Comparison of ENCODE assay signal across 11 mouse cellular contexts in genomic region chr10:120429199-120429551, GRCm38 (mm10). TPM values are rescaled to one million over a fixed set of nuclear protein-coding genes. Genes with fewer than 3 reads are reported as not detected.
DNase-seq lines count a peak whose midpoint lies in the region; ATAC-seq and TF ChIP-seq lines count a peak whose summit lies in the region.
"Had no signal": no experiment of that assay in that cellular context is flagged by ENCODE, and none has a peak within 500 bp of the region (broad histone marks: within the 10 kb centered on the region; RNA-seq: fewer than 3 reads in every experiment).

No protein-coding gene starts in this region.

- no peak for DNase-seq in heart, postnatal 25 days (ENCODE audit: low spot score)
- no peak for DNase-seq in hindbrain, postnatal 0 days (ENCODE audit: low spot score)
- no peak for DNase-seq in spleen, adult 18-20 months
- DNase-seq in spleen, adult 12 weeks (ENCODE audit: low spot score) = no peak

- no peak overlapping the region for H3K9ac ChIP-seq in heart, embryonic 16.5 days (ENCODE audit: low read length)
- H3K9ac ChIP-seq in hindbrain, postnatal 0 days (replicated peaks; ENCODE audit: low read length) = no peak overlapping the region

- peak overlapping the region; percentile 39; the same call in 1 of the 2 replicates for H3K4me2 ChIP-seq in heart, embryonic 16.5 days (ENCODE audit: low read depth, low read length)
- no peak overlapping the region for H3K4me2 ChIP-seq in hindbrain, postnatal 0 days (ENCODE audit: low read depth, low read length)

- intact Hi-C loops in heart, postnatal 25 days (cut with DNase I) = loop anchor here (5.0 kb wide), 1 partner anchor 48 kb away; the partner anchor contains the start of gene Hmga2

- TF ChIP-seq CTCF in E14TG2a.4 (conservative IDR thresholded peaks at IDR 0.05; ENCODE audit: low read length) = no peak
- TF ChIP-seq CTCF in hindbrain, postnatal 0 days (IDR thresholded peaks at IDR 0.05; ENCODE audit: low read depth) = no peak

- WGBS in heart, embryonic 16.5 days = 62% methylated on average over 10 of the region's 10 CpGs
- 62% methylated on average over 10 of the region's 10 CpGs for WGBS in hindbrain, postnatal 0 days

- H3K4me3 ChIP-seq in heart, embryonic 16.5 days (ENCODE audit: low read length) = no peak overlapping the region
- H3K4me3 ChIP-seq in E14TG2a.4 (replicated peaks; ENCODE audit: low read length) = peak overlapping the region; percentile 72
- no peak overlapping the region for H3K4me3 ChIP-seq in hindbrain, postnatal 0 days (ENCODE audit: low read length)
- H3K4me3 ChIP-seq: midbrain, embryonic 10.5 days had no signal

- H3K4me1 ChIP-seq in heart, embryonic 16.5 days (ENCODE audit: control insufficient read depth, insufficient read depth, low read length) = peaks cover 21% of the 10 kb centered on the region
- H3K4me1 ChIP-seq in E14TG2a.4 (replicated peaks; ENCODE audit: low read depth, low read length) = peaks cover 21% of the 10 kb centered on the region; the same call in 1 of the 2 replicates
- 0 out of 2 replicates have a peak, but pooled peaks cover 8% of the 10 kb centered on the region for H3K4me1 ChIP-seq in hindbrain, postnatal 0 days (ENCODE audit: insufficient read depth, low read length)

- no peaks in the 10 kb centered on the region for H3K36me3 ChIP-seq in heart, embryonic 16.5 days (ENCODE audit: control insufficient read depth, insufficient read depth)
- no peaks in the 10 kb centered on the region for H3K36me3 ChIP-seq in E14TG2a.4 (ENCODE audit: insufficient read depth, low read length)
- H3K36me3 ChIP-seq in hindbrain, postnatal 0 days (ENCODE audit: insufficient read depth, low read length) = no peaks in the 10 kb centered on the region

- no peak for ATAC-seq in heart, embryonic 16.5 days (replicated peaks; ENCODE audit: extremely low read depth, insufficient read depth, low FRiP score)
- peak; percentile 45 for ATAC-seq in common myeloid progenitor, adult 5-6 weeks (replicated peaks; ENCODE audit: low read depth, poor library complexity, severe bottlenecking)
- ATAC-seq in hindbrain, postnatal 0 days = no peak
- ATAC-seq in cerebellum, adult (ENCODE audit: insufficient number of reproducible peaks, low FRiP score, low TSS enrichment) = no peak

- no peak overlapping the region for H3K27ac ChIP-seq in heart, embryonic 16.5 days (ENCODE audit: low read length)
- H3K27ac ChIP-seq in hindbrain, postnatal 0 days = peak overlapping the region; percentile 71; the same call in 1 of the 2 replicates

- H3K27me3 ChIP-seq in heart, embryonic 16.5 days (ENCODE audit: control insufficient read depth, insufficient read depth, low read length) = no peaks in the 10 kb centered on the region
- H3K27me3 ChIP-seq in E14TG2a.4 (ENCODE audit: insufficient read depth, low read length) = peaks cover 47% of the 10 kb centered on the region
- H3K27me3 ChIP-seq in hindbrain, postnatal 0 days (ENCODE audit: insufficient read depth, low read length) = no peaks in the 10 kb centered on the region

- no peaks in the 10 kb centered on the region for H3K9me3 ChIP-seq in heart, embryonic 16.5 days (replicated peaks; ENCODE audit: control insufficient read depth, low read length)
- no peaks in the 10 kb centered on the region for H3K9me3 ChIP-seq in E14TG2a.4 (ENCODE audit: low read length)
- no peaks in the 10 kb centered on the region for H3K9me3 ChIP-seq in hindbrain, postnatal 0 days (ENCODE audit: low read length)
- H3K9me3 ChIP-seq: midbrain, embryonic 10.5 days had no signal

RNA-seq across cellular contexts. Expression of gene Hmga2, which starts 47.1 kb away (rescaled TPM):
- 1.8 and 2.2 TPM in 2 replicates for polyA plus RNA-seq in heart, embryonic 16.5 days (2015; fragmentation: Nextera tagmentation; extraction: Ambion mirVana)
- not detected for total RNA-seq in heart, postnatal 25 days (2021)
- 6.1 and 7.0 TPM in 2 replicates for total RNA-seq in common myeloid progenitor, adult 5-6 weeks (2017)
- 1.2 and 1.5 TPM in 2 replicates for total RNA-seq in hindbrain, postnatal 0 days (2014; rRNA removed)
- polyA plus RNA-seq in hindbrain, postnatal 0 days (2015; fragmentation: Nextera tagmentation; extraction: Ambion mirVana) = 0.98 and 1.5 TPM in 2 replicates
- total RNA-seq: liver, adult 2 months had no signal
- polyA plus RNA-seq: urinary bladder, adult 2 months had no signal
